Mouse (Mus musculus): Measurements from ENCODE around the gene Atp8a1.

Atp8a1 gene

DNA sequence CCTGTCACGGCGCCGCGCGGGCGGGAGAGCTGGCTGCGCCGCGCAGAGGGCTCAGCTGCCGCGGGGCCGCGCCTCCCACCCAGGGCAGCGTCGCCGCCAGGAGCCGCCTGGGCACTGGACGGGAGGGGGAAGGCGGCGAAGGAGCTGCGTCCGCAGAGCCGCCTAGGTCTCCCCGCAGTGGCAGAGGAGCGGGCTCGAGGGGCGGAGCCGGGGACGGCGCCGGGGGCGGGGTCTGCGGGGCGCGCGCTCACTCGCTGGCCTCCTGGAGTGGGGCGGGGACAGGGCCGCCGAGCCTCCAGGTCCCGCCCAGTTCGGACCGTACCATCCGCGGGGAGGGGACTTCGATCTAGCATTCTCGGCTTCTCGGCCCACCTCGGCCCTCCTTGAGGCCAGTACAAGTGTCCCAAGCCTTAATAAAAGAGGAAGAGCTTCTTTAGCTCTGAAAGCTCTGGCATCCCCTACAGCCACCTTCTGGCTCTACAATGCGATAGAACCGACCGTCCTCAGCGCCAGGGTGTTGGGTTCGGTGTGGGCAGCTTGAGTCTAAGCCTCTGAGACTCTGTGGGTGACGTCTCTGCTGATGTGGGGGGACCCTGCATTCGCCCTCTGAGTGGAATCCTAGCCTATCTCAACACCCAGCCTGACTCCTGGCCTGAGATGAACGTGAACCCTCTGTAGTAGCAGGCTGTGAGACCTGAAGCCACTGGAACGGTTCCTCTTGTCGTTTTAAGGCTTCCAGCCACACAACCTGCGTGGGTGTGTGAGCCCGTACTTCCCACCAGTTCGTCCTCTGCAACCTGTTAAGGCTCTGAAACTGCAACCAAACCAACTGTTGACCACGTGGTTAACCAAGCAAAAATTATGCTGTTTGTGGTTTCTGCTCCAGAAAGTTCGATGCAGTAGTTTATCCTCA lies at the start of gene Atp8a1:
Gene Atp8a1, minus strand, starts transcription at position 182 of the 913 bp plus-strand sequence.
- DNase-seq = peak; percentile 99

DNA sequence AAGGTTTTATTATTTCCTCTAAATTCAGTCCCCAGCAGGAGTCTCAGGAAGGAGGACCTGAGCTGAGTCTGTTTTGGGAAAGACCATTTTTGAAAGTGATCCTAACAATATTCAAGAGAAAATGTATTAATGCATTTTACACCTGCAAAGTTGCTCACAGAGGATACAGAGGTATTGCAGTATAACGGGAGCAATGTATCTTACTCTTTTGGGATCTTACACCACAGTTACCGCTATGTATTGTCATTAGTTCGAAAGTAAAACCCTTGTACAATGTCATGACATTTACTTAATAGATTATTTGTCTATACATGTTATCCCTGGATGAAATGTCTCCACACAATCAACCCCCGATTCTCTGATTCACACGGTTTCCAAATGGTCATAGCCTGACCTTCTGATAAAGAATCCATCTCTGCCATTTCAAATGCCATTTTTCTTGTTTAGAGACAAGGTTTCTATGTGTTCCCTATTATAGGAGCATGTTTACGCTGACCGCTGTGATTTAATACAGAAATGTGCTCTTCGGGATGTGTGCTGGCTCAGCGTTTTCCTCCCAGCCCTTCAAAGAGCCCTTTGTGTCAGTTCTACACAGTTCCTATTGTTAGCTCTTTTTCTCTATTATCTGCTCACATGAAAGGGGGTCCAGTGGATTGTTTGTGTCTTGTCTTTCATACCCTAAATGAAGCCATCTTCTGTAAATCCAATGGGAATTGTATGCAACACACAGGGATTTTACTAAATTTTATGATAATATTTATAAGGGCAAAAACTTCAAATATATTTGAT lies 37.4 kb upstream of the Atp8a1 start:
- DNase-seq = no peak

GRCm38 (mm10) chr5:67883564-67884171 lies 36.4 kb upstream of the Atp8a1 start:
- peak; percentile 48 to 54 for DNase-seq

DNA sequence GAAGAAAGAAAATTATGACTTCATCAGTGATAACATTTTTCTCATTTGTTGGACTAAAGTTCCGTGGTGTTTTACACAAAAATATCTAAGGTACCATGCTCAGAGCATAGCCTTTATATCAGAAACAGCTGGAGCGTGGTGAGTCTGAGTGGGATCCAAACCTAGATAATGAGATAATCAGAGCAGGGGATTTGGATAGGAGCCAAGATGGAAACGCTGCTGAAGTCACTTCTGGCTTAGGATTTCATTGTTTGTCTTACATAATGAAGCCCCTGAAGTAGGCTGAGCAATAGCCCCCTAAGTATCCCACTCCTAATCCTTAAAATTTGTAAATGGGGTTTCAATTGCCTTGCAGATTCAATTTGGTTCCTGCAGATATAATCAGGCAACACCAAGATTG lies 24.2 kb upstream of the Atp8a1 start:
- DNase-seq = no peak

GRCm38 (mm10) chr5:67866221-67866620 lies 19.0 kb upstream of the Atp8a1 start:
- DNase-seq = no peak

DNA sequence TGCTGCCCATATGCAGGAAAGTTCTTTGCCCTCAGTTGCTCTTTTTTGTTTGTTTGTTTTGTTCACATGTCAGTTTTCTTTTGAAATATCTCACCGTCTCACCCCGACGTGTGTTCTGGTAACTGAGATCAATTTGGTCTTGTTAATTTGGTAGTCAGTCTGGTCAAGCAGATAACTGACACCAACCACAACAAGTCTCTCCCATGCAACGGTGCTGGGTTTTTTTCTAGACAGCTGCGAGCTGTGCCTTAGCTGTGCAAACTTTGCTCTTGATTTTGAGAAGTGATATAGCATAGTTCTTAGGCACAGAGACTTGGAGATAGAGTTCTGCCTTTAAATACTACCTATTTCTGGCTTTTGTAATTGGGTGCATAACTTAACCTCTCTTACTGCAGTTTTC lies 18.4 kb upstream of the Atp8a1 start:
- DNase-seq = no peak

DNA sequence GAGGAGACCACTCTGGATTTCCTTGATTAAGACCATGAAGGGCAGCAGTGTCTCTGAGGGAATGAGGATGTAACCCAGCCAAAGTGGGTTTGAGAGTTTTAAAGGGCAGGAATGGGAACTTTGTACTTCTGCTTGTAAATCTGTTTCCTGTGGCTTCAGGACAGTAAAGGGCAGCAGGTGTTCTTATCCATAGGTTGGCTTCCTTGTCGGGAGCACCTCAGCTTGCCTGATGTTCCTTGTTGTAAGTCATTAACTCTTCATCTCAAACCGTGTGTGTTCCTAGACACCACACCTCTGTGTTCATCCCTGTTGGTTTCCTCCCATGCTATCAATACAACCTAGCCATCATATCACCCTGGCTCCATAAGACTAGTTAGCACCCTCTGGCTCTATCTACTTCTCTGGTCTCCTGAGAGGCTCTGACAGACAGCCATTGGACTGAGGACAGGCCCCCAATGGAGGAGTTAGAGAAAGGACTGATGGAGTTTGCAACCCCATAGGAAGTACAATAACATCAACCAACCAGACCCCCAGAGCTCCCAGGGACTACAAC lies 17.4 kb upstream of the Atp8a1 start:
- no peak for DNase-seq

GRCm38 (mm10) chr5:67863950-67864391 lies 16.7 kb upstream of the Atp8a1 start:
- DNase-seq = peak in 1 of 2 experiments; percentile 24

DNA sequence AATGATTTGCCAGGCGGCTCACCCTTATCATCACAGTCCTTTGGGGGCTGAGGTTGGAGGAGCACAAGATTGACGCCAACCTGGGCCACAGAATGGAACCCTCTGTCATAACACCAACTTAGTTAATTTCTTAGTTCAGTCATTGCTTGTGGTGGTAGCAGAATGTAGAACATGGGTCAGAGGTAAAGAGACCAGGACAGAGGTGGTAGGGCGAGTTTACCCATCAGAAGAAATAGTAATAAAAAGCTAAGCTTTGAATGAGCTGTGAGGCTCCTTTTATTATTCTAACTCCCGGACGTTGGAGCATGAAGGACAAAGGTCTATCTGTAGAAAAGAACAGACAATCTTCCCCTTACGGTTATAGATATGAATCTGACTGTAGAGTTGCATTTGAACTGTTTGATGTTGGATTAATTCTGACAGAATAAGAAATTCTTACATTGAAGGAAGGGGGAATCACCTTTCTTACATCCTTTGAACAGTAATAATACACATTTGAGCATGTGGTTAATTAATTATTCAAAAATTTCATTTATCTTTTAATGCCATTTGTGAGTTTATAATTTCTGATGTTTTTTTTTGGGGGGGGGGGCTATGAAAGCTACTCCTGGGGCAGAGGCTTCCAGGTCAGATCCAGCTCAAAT lies 7.9 kb upstream of the Atp8a1 start:
- DNase-seq = no peak

GRCm38 (mm10) chr5:67852860-67853259 lies 5.6 kb upstream of the Atp8a1 start:
- DNase-seq = no peak

GRCm38 (mm10) chr5:67849411-67849810 lies 2.2 kb upstream of the Atp8a1 start:
- DNase-seq = no peak

- no peak for DNase-seq
These were observed 1.3 kb upstream of the Atp8a1 start for GRCm38 (mm10) chr5:67848511-67849014.

DNA sequence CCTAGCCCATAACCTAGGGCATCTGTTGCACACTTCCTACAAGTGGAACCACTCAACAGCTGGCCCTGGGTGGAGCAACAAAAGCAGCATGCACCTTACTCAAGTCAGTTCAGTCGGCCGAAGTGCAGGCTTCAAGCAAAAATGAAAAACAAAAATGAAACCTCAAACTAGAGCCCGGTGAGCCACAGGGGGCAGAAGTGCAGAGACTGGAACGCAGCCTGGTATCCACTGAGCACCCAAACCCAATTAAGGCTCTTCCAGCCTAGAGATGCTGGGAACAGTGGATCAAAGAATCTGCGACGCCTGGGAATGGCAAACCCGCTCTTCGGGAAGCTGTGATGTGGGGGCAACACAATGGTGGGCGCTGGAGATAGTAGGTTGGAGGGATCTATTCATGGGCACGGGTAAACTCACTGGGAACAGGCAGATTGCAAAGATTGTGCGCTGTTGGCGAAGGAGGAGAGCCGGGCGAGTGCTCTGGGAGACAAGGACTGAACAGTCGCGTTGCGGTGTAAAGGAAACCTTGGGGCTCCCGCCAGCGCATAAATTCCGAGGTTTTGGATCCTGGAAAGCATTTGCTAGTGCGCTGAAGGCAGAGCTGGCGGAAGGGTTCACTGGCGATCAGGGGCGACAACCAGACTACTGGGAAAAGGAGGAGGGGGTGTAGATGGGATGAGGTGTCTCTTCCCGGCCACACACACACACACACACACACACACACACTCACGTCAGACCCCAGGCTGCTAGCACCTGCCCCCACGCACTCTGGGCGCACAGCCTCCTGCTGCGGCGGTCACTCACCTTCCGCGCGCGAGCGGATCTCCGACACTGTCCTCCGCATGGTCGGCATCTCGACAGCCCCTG lies 641 bp downstream of the Atp8a1 start:
- DNase-seq = peak; percentile 71 to 73

- DNase-seq = peak; percentile 58 to 72
These were observed 2.0 kb downstream of the Atp8a1 start for GRCm38 (mm10) chr5:67845190-67845691.

- DNase-seq = peak in 1 of 2 experiments; percentile 56
These were observed 3.2 kb downstream of the Atp8a1 start for GRCm38 (mm10) chr5:67844070-67844469.

- no peak for DNase-seq
These were observed 4.9 kb downstream of the Atp8a1 start for GRCm38 (mm10) chr5:67842306-67842705.

DNA sequence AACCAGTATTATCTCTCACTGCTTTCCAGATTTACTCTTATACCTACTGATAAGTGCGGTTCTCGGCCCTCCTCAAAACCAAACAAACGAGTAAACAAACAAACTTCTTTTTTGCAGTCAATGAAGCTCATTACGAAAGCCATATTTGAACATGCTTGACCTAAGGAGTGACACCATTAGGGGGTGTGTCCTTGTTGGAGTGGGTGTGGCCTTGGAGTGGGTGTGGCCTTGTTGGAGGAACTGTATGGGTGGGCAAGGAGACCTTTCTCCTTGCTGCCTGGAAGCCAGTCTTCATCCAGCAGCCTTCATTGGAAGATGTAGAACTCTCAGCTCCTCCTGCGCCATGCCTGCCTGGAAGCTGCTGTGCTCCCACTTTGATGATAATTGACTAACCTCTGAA lies 13.4 kb downstream of the Atp8a1 start:
- no peak for DNase-seq

DNA sequence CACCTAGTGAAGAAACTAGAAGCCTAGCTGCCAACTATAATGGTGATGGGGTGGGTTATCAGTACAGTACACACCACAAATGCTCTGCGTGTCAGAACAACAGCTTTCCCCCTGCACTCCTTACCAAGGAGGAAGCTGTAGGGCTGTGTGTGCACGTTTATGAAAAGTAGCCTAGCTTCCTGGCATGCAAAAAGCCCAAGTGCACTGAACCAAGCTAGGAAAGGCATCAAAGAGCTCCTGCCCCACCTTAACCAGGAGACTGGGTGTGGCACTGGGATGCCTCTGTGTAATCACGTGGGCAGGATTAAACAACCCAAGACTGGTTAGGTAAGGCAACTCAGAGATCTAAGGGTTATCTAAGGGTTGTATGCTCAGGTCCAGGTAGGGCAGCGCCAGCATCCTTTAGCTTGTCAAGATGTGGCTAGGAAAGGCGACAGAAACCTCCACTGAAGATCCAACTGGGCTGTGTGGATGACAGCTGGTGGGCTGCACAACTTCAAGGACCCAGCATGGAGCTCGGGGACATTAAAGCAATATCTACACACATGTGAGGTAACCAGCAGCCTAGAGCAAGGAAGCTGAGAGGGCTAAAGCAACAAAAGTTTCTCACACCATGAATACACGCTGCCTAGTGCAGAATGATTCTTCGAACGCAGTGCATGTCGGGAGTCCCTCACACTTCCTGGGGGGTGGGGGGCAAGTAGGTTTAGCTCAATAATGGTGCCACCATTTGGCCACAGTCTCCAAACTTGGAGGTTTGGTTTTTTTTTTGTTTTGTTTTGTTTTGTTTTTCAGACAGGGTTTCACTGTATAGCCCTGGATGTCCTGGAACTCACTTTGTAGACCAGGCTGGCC lies 15.7 kb downstream of the Atp8a1 start:
- DNase-seq = no peak

DNA sequence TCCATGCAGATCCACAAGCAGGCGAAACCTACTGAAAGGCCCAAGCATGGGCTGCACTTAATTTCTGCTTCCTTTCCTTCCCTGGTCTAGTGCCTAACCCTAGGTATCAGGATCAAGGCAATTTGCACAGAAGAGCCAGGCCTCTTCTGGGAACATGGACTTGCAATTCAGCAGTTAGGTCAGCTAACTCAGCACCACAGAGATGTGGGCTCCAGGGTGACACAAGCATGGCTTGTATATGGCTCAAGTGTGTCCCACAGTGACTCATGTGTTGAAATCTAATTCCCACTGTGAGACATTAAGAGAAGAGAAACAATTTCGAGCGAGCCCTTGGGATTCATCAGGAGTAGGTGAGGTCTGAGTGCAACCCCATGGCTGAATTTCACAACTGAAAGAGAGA lies 18.9 kb downstream of the Atp8a1 start:
- DNase-seq = no peak

DNA sequence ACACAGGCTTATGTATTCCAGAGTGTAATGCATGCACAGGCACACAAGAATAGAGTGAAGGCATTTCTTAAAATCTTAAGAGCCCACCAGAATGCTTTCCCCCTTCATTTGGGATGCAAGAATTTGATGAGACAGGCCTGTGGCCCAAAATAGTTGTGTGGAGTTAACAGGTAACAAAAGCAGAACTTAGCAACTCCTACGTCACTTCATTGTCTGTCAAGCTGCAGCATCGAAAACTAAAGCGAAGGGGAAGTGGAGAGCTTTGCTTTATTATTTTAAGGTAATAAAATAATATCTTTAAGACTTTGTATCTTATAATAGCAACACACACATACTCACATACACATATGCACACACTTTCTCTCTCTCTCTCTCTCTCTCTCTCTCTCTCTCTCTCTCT lies 20.3 kb downstream of the Atp8a1 start:
- DNase-seq = no peak

Measured in lung, adult 18-20 months (tissue).